In genomic region chr9:109125043-109125442, GRCm38 (mm10) we compare ENCODE assay signal across 49 mouse cellular contexts. TPM values are rescaled to one million over a fixed set of nuclear protein-coding genes. Genes with fewer than 3 reads are reported as not detected.
"Had no signal": no experiment of that assay in that cellular context is flagged by ENCODE, and none has a peak within 500 bp of the region (broad histone marks: within the 10 kb centered on the region; RNA-seq: fewer than 3 reads in every experiment).

No protein-coding gene starts in this region.

- H3K4me2 ChIP-seq: heart, embryonic 11.5 days; heart, embryonic 12.5 days; heart, embryonic 13.5 days; heart, embryonic 15.5 days; hindbrain, embryonic 12.5 days; hindbrain, embryonic 13.5 days; hindbrain, embryonic 14.5 days; hindbrain, embryonic 15.5 days; kidney, embryonic 15.5 days had no signal

- H3K4me3 ChIP-seq: heart, adult 2 months; heart, embryonic 10.5 days; heart, embryonic 12.5 days; heart, embryonic 13.5 days; heart, embryonic 15.5 days; hindbrain, embryonic 10.5 days; hindbrain, embryonic 12.5 days; hindbrain, embryonic 13.5 days; hindbrain, embryonic 15.5 days; kidney, embryonic 15.5 days; layer of hippocampus, adult 2 months had no signal

- DNase-seq: heart, adult 2 months; heart, postnatal 10 days; heart, postnatal 14 days; heart, postnatal 36 days; heart, postnatal 4 days; kidney, adult 11 months; kidney, adult 18-20 months; kidney, adult 2 months; kidney, adult 8-10 months; kidney, adult 9 months; kidney, postnatal 10 days; kidney, postnatal 25 days; kidney, postnatal 36 days; kidney, postnatal 4 days; layer of hippocampus, adult 9-11 months; layer of hippocampus, postnatal 36 days had no signal

- H3K4me1 ChIP-seq: hindbrain, embryonic 10.5 days had no signal

- H3K36me3 ChIP-seq: heart, embryonic 10.5 days; heart, embryonic 12.5 days; heart, embryonic 13.5 days; heart, embryonic 15.5 days; hindbrain, embryonic 15.5 days; kidney, embryonic 15.5 days had no signal

- H3K27ac ChIP-seq: heart, adult 2 months; heart, embryonic 10.5 days; heart, embryonic 13.5 days; heart, embryonic 15.5 days; hindbrain, embryonic 10.5 days; hindbrain, embryonic 12.5 days; hindbrain, embryonic 13.5 days; hindbrain, embryonic 14.5 days; hindbrain, embryonic 15.5 days; hindbrain, postnatal 0 days; kidney, embryonic 15.5 days; kidney, postnatal 0 days; layer of hippocampus, adult 2 months had no signal

- H3K9me3 ChIP-seq: heart, embryonic 10.5 days; heart, embryonic 12.5 days; heart, embryonic 13.5 days; heart, embryonic 15.5 days; hindbrain, embryonic 10.5 days; hindbrain, embryonic 12.5 days; hindbrain, embryonic 13.5 days; hindbrain, embryonic 15.5 days; kidney, embryonic 15.5 days had no signal

- ATAC-seq: hindbrain, embryonic 16.5 days; hindbrain, postnatal 0 days; inflammation-experienced regulatory T-cells, adult 6 months; intestine, embryonic 16.5 days; intestine, postnatal 0 days had no signal

- H3K9ac ChIP-seq: heart, embryonic 12.5 days; heart, embryonic 13.5 days; heart, embryonic 15.5 days; hindbrain, embryonic 12.5 days; hindbrain, embryonic 13.5 days; hindbrain, embryonic 14.5 days; hindbrain, embryonic 15.5 days; kidney, embryonic 15.5 days had no signal

- H3K27me3 ChIP-seq: heart, embryonic 13.5 days; heart, embryonic 15.5 days; hindbrain, embryonic 12.5 days; hindbrain, embryonic 13.5 days; hindbrain, embryonic 15.5 days; kidney, embryonic 15.5 days had no signal

RNA-seq across cellular contexts. Expression of gene Fbxw21, which starts 36.8 kb away (rescaled TPM):
- total RNA-seq: heart, adult 2 months; heart, adult 8-10 months; heart, postnatal 10 days; heart, postnatal 14 days; heart, postnatal 25 days; heart, postnatal 36 days; heart, postnatal 4 days; hematopoietic stem cell, adult 5-6 weeks; hindbrain, postnatal 0 days; layer of hippocampus, adult 18-20 months; layer of hippocampus, adult 2 months; layer of hippocampus, adult 8-10 months; layer of hippocampus, postnatal 10 days; layer of hippocampus, postnatal 14 days; layer of hippocampus, postnatal 25 days; layer of hippocampus, postnatal 36 days had no signal
- polyA plus RNA-seq: heart, adult 2 months; heart, embryonic 10.5 days; heart, embryonic 11.5 days; heart, embryonic 12.5 days; heart, embryonic 13.5 days; heart, embryonic 14.5 days; heart, embryonic 15.5 days; heart, embryonic 16.5 days; heart, postnatal 0 days; hindbrain, embryonic 10.5 days; hindbrain, embryonic 11.5 days; hindbrain, embryonic 12.5 days; hindbrain, embryonic 13.5 days; hindbrain, embryonic 14.5 days; hindbrain, embryonic 15.5 days; hindbrain, embryonic 16.5 days; hindbrain, postnatal 0 days; inflammation-experienced regulatory T-cells, adult 6 months; intestine, embryonic 16.5 days; intestine, postnatal 0 days; kidney, adult 2 months; kidney, embryonic 14.5 days; kidney, embryonic 15.5 days; kidney, embryonic 16.5 days; kidney, postnatal 0 days; large intestine, adult 2 months had no signal
